Mouse (Mus musculus) stomach, embryonic 15.5 days (tissue): ENCODE measurements around the gene Myo1e. TPM values are rescaled to one million over a fixed set of nuclear protein-coding genes. Genes with fewer than 3 reads are reported as not detected.

Experiments
- ATAC-seq: fragments of 200-750 bp; cut with Nextera tagmentation; 2 replicates; pipeline ENCODE4 v1.8.0; 2017; ENCODE audit warnings: low read depth, moderate number of reproducible peaks, moderate TSS enrichment; ENCODE audit not compliant: insufficient read depth, low FRiP score
- H3K27ac ChIP-seq: fragments of 300-500 bp; sonication (generic); 2 replicates; pipeline ENCODE4 v1.5.1; 2015; ENCODE audit warnings: mild to moderate bottlenecking, inconsistent platforms
- H3K27me3 ChIP-seq: fragments of 300-500 bp; sonication (generic); replicated peaks from 2 replicates; pipeline ENCODE4 v1.6.1; 2015; ENCODE audit warnings: inconsistent platforms
- H3K36me3 ChIP-seq: fragments of 300-500 bp; sonication (generic); 2 replicates; pipeline ENCODE4 v1.6.1; 2015; ENCODE audit warnings: inconsistent platforms
- H3K4me1 ChIP-seq: fragments of 300-500 bp; sonication (generic); 2 replicates; pipeline ENCODE4 v1.6.1; 2015; ENCODE audit warnings: inconsistent platforms
- H3K4me2 ChIP-seq: fragments of 300-500 bp; sonication (generic); 2 replicates; pipeline ENCODE4 v1.6.1; 2015; ENCODE audit warnings: mild to moderate bottlenecking, inconsistent platforms
- H3K4me3 ChIP-seq: fragments of 300-500 bp; sonication (generic); replicated peaks from 2 replicates; pipeline ENCODE4 v1.5.1; 2015; ENCODE audit warnings: inconsistent platforms
- H3K9ac ChIP-seq: fragments of 300-500 bp; sonication (generic); 2 replicates; pipeline ENCODE4 v1.6.1; 2015; ENCODE audit warnings: inconsistent platforms
- H3K9me3 ChIP-seq: fragments of 300-500 bp; sonication (generic); 2 replicates; pipeline ENCODE4 v1.6.1; 2016; ENCODE audit warnings: inconsistent platforms
- WGBS: fragments of 180-500 bp; shearing (Covaris S2); methylation state at CpG from one replicate; pipeline ENCODE4 v1.1.7; 2015; 5-methylcytosine and 5-hydroxymethylcytosine counted together
- polyA plus RNA-seq: library from polyadenylated mRNA; unstranded; fragments of >200 nt; fragmentation: Nextera tagmentation; extraction: Ambion mirVana; gene quantifications from 2 replicates; pipeline ENCODE4 v1.2.1, GENCODE M21; 2015

Gene Myo1e
- polyA plus RNA-seq, 1 experiment from 2014 or later = 24.2 TPM

- whole genome bisulfite sequencing = 50% methylated on average over 8 of the region's 8 CpGs
- H3K4me2 ChIP-seq = no peak overlapping the region
- no peak overlapping the region for H3K9ac ChIP-seq
- no peaks in the 10 kb centered on the region for H3K27me3 ChIP-seq
- H3K4me1 ChIP-seq = no peaks in the 10 kb centered on the region
- peaks cover 28% of the 10 kb centered on the region; the same call in 1 of the 2 replicates for H3K36me3 ChIP-seq
- H3K9me3 ChIP-seq = no peaks in the 10 kb centered on the region
- ATAC-seq = no peak
- no peak overlapping the region for H3K4me3 ChIP-seq
- no peak overlapping the region for H3K27ac ChIP-seq
These were observed 144.6 kb downstream of the Myo1e start for GRCm38 (mm10) chr9:70351570-70352277.

GRCm38 (mm10) chr9:70356254-70356653 is 149.1 kb downstream of the Myo1e start:
- WGBS = 68% methylated on average over 8 of the region's 8 CpGs
- Histone ChIP-seq H3K4me3 (no peak overlapping the region), H3K9me3 (no peaks in the 10 kb centered on the region), H3K27me3 (no peaks in the 10 kb centered on the region), H3K4me2 (no peak overlapping the region), H3K4me1 (no peaks in the 10 kb centered on the region), H3K36me3 (peaks cover 34% of the 10 kb centered on the region; the same call in 1 of the 2 replicates), H3K9ac (no peak overlapping the region), H3K27ac (no peak overlapping the region)
- ATAC-seq = no peak

DNA sequence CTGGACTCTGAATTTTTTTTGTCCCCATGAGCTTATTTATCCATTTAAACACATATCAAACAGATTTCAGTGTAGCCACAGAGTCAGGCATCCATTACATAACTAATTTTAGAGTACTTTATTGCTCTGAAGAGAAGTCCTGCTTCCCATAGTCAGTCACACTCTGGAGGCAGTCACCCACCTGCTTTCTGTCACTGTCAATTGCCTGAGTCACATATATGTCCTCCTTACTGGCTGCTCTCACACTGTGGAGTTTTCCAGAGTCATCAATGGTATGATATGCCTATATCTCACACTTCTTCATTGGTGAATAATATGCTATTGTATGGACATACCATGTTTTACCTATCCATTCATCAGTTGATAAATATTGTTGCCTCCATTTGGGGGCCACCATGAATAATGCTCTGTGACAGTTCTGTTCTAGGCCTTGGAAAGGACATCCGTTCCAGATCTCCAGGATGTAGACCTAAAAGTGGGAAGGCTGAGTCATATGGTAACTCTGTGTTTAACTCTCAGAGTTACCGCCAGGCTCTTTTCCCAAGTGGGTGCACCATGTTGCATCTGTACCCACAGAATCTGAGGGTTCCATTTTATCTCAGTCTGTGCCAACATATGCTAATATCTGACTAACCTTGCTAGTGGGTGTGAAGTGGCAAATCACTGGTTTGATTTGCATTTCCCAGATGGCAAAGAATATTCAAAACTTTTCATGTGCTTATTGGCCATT is 152.4 kb downstream of the Myo1e start:
- Histone ChIP-seq H3K27ac (no peak overlapping the region), H3K4me1 (no peaks in the 10 kb centered on the region), H3K9ac (no peak overlapping the region), H3K27me3 (no peaks in the 10 kb centered on the region), H3K4me3 (no peak overlapping the region), H3K36me3 (peaks cover 28% of the 10 kb centered on the region; the same call in 1 of the 2 replicates), H3K9me3 (no peaks in the 10 kb centered on the region), H3K4me2 (no peak overlapping the region)
- ATAC-seq = no peak
- 93% methylated on average over 2 of the region's 2 CpGs for WGBS

GRCm38 (mm10) chr9:70364741-70365140 is 157.6 kb downstream of the Myo1e start:
- WGBS = 95% methylated on average over 8 of the region's 8 CpGs
- H3K4me3 ChIP-seq = no peak overlapping the region
- no peak overlapping the region for H3K4me2 ChIP-seq
- H3K27me3 ChIP-seq = no peaks in the 10 kb centered on the region
- H3K27ac ChIP-seq = no peak overlapping the region
- peaks cover 16% of the 10 kb centered on the region for H3K36me3 ChIP-seq
- H3K9me3 ChIP-seq = no peaks in the 10 kb centered on the region
- no peak overlapping the region for H3K9ac ChIP-seq
- H3K4me1 ChIP-seq = no peaks in the 10 kb centered on the region
- no peak for ATAC-seq

GRCm38 (mm10) chr9:70365915-70366314 is 158.8 kb downstream of the Myo1e start:
- no peaks in the 10 kb centered on the region for H3K9me3 ChIP-seq
- peaks cover 22% of the 10 kb centered on the region for H3K36me3 ChIP-seq
- 85% methylated on average over 2 of the region's 2 CpGs for WGBS

DNA sequence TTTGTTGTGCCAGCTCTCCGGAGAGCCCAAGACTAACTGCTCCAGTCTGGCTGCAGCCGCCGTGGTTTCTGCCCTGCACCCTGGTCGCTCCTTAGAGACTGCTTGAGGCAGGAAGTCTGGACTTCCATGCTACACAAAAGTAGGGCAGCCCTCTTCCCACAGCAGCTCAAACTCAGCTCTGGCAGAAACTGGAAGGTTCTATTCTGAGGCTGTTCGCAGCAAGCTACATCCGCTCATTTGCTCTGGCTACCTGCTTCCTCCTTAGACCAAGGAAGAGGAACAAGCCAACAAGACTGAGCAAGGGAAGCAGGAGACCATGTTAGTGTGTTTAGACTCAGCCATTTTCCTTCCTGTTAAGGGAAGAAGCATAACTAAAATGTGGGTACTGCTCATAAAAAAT is 159.7 kb downstream of the Myo1e start:
- ATAC-seq = no peak
- Histone ChIP-seq H3K36me3 (peaks cover 22% of the 10 kb centered on the region), H3K27me3 (no peaks in the 10 kb centered on the region), H3K4me2 (no peak overlapping the region), H3K4me3 (no peak overlapping the region), H3K9ac (no peak overlapping the region), H3K9me3 (no peaks in the 10 kb centered on the region), H3K4me1 (no peaks in the 10 kb centered on the region), H3K27ac (no peak overlapping the region)
- WGBS = 87% methylated on average over 6 of the region's 6 CpGs

More at GRCm38 (mm10) chr9:70365915-70366314, 158.8 kb downstream of the Myo1e start:
- no peak overlapping the region for H3K9ac ChIP-seq
- H3K27me3 ChIP-seq = no peaks in the 10 kb centered on the region
- ATAC-seq = no peak
- H3K4me2 ChIP-seq = no peak overlapping the region
- no peaks in the 10 kb centered on the region for H3K4me1 ChIP-seq
- H3K4me3 ChIP-seq = no peak overlapping the region
- H3K27ac ChIP-seq = no peak overlapping the region

DNA sequence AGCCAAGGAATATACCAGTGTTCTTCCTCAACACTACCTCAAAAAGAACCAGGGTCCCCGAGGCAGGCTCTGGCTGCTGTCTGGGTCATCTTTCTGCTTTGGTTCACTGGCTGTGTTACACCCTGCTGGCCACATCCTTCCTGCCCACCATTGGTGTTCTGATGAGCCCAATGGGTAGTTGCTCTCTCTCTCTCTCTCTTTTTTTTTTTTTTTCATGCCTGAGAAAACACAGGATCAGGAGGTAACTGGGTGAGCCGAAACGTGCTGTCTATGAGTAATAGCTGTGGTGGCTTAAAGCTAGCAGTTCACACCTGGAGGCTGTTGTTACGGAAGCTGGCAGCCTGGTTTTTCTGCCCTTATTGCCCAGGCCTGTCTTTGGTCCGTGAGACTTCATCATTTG is 164.5 kb downstream of the Myo1e start:
- no peak overlapping the region for H3K4me3 ChIP-seq
- H3K9ac ChIP-seq = no peak overlapping the region
- WGBS = 73% methylated on average over 5 of the region's 5 CpGs
- no peaks in the 10 kb centered on the region for H3K4me1 ChIP-seq
- H3K4me2 ChIP-seq = no peak overlapping the region
- H3K36me3 ChIP-seq = peaks cover 22% of the 10 kb centered on the region
- no peak overlapping the region for H3K27ac ChIP-seq
- H3K27me3 ChIP-seq = no peaks in the 10 kb centered on the region
- no peaks in the 10 kb centered on the region for H3K9me3 ChIP-seq
- no peak for ATAC-seq

GRCm38 (mm10) chr9:70379502-70380467 is 172.6 kb downstream of the Myo1e start:
- Histone ChIP-seq H3K9ac (no peak overlapping the region), H3K4me3 (no peak overlapping the region), H3K4me1 (no peaks in the 10 kb centered on the region), H3K27me3 (no peaks in the 10 kb centered on the region), H3K4me2 (no peak overlapping the region), H3K9me3 (no peaks in the 10 kb centered on the region), H3K27ac (no peak overlapping the region), H3K36me3 (peaks cover 36% of the 10 kb centered on the region)
- no peak for ATAC-seq
- 80% methylated on average over 7 of the region's 7 CpGs for WGBS

GRCm38 (mm10) chr9:70382091-70382490 is 174.9 kb downstream of the Myo1e start:
- Histone ChIP-seq H3K9me3 (no peaks in the 10 kb centered on the region), H3K27ac (no peak overlapping the region), H3K36me3 (peaks cover 30% of the 10 kb centered on the region), H3K4me2 (no peak overlapping the region), H3K4me3 (no peak overlapping the region), H3K4me1 (no peaks in the 10 kb centered on the region), H3K9ac (no peak overlapping the region), H3K27me3 (no peaks in the 10 kb centered on the region)
- 75% methylated on average over 12 of the region's 12 CpGs for WGBS
- no peak for ATAC-seq

DNA sequence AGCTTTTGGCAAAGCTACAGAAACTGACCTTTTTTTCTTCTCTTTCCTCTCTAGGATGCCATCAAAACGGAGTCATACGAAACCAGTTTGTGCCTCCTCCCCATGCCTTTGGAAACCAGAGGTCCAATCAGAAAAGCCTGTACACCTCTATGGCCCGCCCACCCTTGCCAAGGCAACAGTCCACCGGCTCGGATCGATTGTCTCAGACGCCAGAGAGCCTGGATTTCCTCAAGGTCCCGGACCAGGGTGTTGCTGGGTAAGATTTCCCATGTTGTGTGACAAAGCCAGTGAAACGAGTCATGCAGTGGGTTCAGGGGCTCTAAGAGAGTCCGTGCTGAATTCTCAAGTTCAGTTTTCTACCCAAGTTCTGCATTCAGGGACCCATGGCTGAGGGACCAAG is 176.6 kb downstream of the Myo1e start:
- Histone ChIP-seq H3K27ac (no peak overlapping the region), H3K4me2 (no peak overlapping the region), H3K36me3 (peaks cover 20% of the 10 kb centered on the region), H3K27me3 (no peaks in the 10 kb centered on the region), H3K4me3 (no peak overlapping the region), H3K4me1 (no peaks in the 10 kb centered on the region), H3K9me3 (no peaks in the 10 kb centered on the region), H3K9ac (no peak overlapping the region)
- WGBS = 73% methylated on average over 10 of the region's 10 CpGs
- ATAC-seq = no peak

DNA sequence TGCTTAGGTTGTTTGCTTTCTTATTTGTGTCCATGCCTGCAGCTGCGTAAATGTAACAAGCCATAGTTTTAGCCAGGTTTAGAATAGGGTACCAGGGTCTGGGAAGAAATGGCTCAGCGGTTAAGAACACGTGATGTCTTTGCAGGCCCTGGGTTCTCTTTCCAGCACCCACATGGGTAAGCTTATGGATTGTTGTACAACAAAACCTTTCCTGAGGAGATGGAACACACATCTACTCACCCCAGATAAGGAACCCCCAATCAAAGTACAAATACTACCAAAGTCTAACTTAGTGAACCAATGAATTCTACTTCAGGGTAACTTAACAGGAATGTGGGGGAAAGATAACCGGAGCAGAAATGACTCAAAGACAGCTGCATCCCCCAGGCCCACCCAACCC is 177.3 kb downstream of the Myo1e start:
- WGBS = 94% methylated on average over 4 of the region's 4 CpGs

More for the DNA sequence above, 177.3 kb downstream of the Myo1e start:
- ATAC-seq = no peak
- H3K36me3 ChIP-seq = peaks cover 17% of the 10 kb centered on the region; the same call in 1 of the 2 replicates
- H3K9ac ChIP-seq = no peak overlapping the region
- H3K4me3 ChIP-seq = no peak overlapping the region
- no peak overlapping the region for H3K27ac ChIP-seq
- no peaks in the 10 kb centered on the region for H3K9me3 ChIP-seq
- no peaks in the 10 kb centered on the region for H3K27me3 ChIP-seq
- no peaks in the 10 kb centered on the region for H3K4me1 ChIP-seq
- H3K4me2 ChIP-seq = no peak overlapping the region
